Mouse (Mus musculus): ENCODE measurements at regions not wholly inside any gene's neighbourhood (a gene's known extent, or its start where the extent isn't known, plus 50 kb on each side); places are given as distances from the start of the nearest gene placed in this dataset.

DNA sequence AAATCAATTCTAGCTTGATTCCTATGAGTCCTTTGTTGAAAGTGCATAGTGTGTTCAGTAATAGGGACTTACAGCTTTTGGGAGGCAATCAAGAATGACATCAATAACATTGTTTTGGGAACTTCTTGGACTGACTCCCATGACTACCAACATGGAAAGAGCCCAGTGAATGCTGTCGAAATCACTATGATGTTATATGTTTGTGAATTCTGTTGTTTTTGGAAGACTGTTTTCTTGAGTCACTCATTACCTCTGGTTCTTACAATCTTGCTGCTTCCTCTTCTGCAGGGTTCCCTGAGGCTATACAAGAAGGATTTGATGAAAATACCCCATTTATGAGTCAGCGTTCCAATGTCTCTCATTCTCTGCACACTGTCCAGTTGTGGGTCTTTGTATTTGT is 371.4 kb upstream of the Pdcd1 start:
- TF ChIP-seq CTCF (IDR thresholded peaks at IDR 0.05; ENCODE audit: borderline replicate concordance, control insufficient read depth, extremely low read depth, insufficient read depth, low read length, poor library complexity): no peak
- no peak for TF ChIP-seq POLR2A (IDR thresholded peaks at IDR 0.05; ENCODE audit: control insufficient read depth, extremely low read depth, insufficient read depth, low read length, poor library complexity)

Measured in thymus, adult 2 months (tissue).